Comparison of ENCODE assay signal across 9 mouse cellular contexts in the genomic region with DNA sequence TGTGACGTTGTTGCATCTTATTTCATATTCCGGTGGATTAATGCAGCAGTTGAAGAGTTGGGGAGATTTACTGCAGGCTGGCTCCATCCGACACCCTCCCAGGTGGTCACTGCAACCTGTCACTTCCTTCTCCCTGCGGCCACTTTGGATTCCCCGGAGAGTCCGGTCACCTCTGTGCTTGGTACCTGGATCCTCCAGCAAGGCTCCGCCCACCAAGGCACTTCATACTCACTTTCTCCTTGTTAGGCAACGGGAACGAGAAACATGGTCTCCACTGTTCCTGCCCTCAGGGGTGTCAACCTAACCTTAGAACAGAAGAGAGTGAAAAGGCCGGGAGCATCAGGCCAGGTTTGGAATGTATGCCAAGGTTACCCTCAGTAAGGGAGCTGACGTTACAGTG. TPM values are rescaled to one million over a fixed set of nuclear protein-coding genes. Genes with fewer than 3 reads are reported as not detected.
DNase-seq lines count a peak whose midpoint lies in the region; ATAC-seq and TF ChIP-seq lines count a peak whose summit lies in the region.
"Had no signal": no experiment of that assay in that cellular context is flagged by ENCODE, and none has a peak within 500 bp of the region (broad histone marks: within the 10 kb centered on the region; RNA-seq: fewer than 3 reads in every experiment).

No protein-coding gene starts in this region.

- DNase-seq in layer of hippocampus, adult 8-10 months (ENCODE audit: low spot score in 2 of 2) = peak; percentile 19 to 39
- DNase-seq in layer of hippocampus, adult 18-20 months (ENCODE audit: low spot score in 2 of 2) = no peak
- peak; percentile 56 for DNase-seq in adrenal gland, adult 8-10 months
- DNase-seq in forebrain, embryonic 14.5 days (ENCODE audit: low spot score) = no peak
- no peak for DNase-seq in liver, embryonic 14.5 days (ENCODE audit: low read depth in 3 of 3, low spot score in 3 of 3)
- DNase-seq in left cerebral cortex, postnatal 4 days = no peak

- WGBS in forebrain, embryonic 14.5 days = 20% methylated on average over 11 of the region's 11 CpGs
- WGBS in intestine, embryonic 15.5 days = 14% methylated on average over 11 of the region's 11 CpGs
- WGBS in liver, embryonic 14.5 days (ENCODE audit: insufficient replicate concordance) = 42% methylated on average over 11 of the region's 11 CpGs
- WGBS in neural tube, embryonic 15.5 days = 17% methylated on average over 11 of the region's 11 CpGs

- intact Hi-C loops in left cerebral cortex, postnatal 4 days (cut with DNase I) = no loop called here

- H3K4me2 ChIP-seq in forebrain, embryonic 14.5 days (ENCODE audit: low read length) = peak overlapping the region; percentile 99
- H3K4me2 ChIP-seq in intestine, embryonic 15.5 days (replicated peaks) = peak overlapping the region; percentile 77
- H3K4me2 ChIP-seq in liver, embryonic 14.5 days (ENCODE audit: low read depth) = peak overlapping the region; percentile 100
- peak overlapping the region; percentile 92 for H3K4me2 ChIP-seq in neural tube, embryonic 15.5 days

- H3K9ac ChIP-seq in forebrain, embryonic 14.5 days (ENCODE audit: low read length) = peak overlapping the region; percentile 100
- H3K9ac ChIP-seq in intestine, embryonic 15.5 days = peak overlapping the region; percentile 97
- H3K9ac ChIP-seq in liver, embryonic 14.5 days (replicated peaks) = no peak overlapping the region
- H3K9ac ChIP-seq in neural tube, embryonic 15.5 days (replicated peaks) = peak overlapping the region; percentile 92

- no peak for TF ChIP-seq CTCF in liver, embryonic 14.5 days (IDR thresholded peaks at IDR 0.05; ENCODE audit: low read depth)

- H3K4me3 ChIP-seq in forebrain, embryonic 14.5 days (ENCODE audit: low read depth, low read length) = peak overlapping the region; percentile 100
- peak overlapping the region; percentile 99 for H3K4me3 ChIP-seq in intestine, embryonic 15.5 days (replicated peaks)
- H3K4me3 ChIP-seq in liver, embryonic 14.5 days (ENCODE audit: insufficient read depth in 1 of 2, low read depth in 2 of 2, low read length in 2 of 2) = peak overlapping the region in 1 of 2 experiments; percentile 99; a peak in 2 of 4 replicates
- H3K4me3 ChIP-seq in neural tube, embryonic 15.5 days (replicated peaks) = peak overlapping the region; percentile 98

- TF ChIP-seq EP300 in liver, embryonic 14.5 days (IDR thresholded peaks at IDR 0.05; ENCODE audit: low read depth) = no peak

- ATAC-seq in forebrain, embryonic 14.5 days = no peak
- no peak for ATAC-seq in intestine, embryonic 15.5 days
- no peak for ATAC-seq in liver, embryonic 14.5 days (ENCODE audit: insufficient read depth)
- ATAC-seq in neural tube, embryonic 15.5 days (ENCODE audit: low FRiP score) = no peak

- no peaks in the 10 kb centered on the region for H3K27me3 ChIP-seq in forebrain, embryonic 14.5 days (replicated peaks; ENCODE audit: control insufficient read depth, insufficient read depth, low read length)
- H3K27me3 ChIP-seq in intestine, embryonic 15.5 days (replicated peaks) = no peaks in the 10 kb centered on the region
- H3K27me3 ChIP-seq in liver, embryonic 14.5 days (ENCODE audit: control insufficient read depth, insufficient read depth, low read length) = peaks cover 17% of the 10 kb centered on the region
- no peaks in the 10 kb centered on the region for H3K27me3 ChIP-seq in neural tube, embryonic 15.5 days (replicated peaks)

- no peaks in the 10 kb centered on the region for H3K9me3 ChIP-seq in forebrain, embryonic 14.5 days (replicated peaks; ENCODE audit: control insufficient read depth, low read length)
- H3K9me3 ChIP-seq in intestine, embryonic 15.5 days = no peaks in the 10 kb centered on the region
- H3K9me3 ChIP-seq in liver, embryonic 14.5 days (ENCODE audit: control insufficient read depth, low read length) = no peaks in the 10 kb centered on the region
- H3K9me3 ChIP-seq in neural tube, embryonic 15.5 days (replicated peaks) = no peaks in the 10 kb centered on the region

- H3K4me1 ChIP-seq in forebrain, embryonic 14.5 days (ENCODE audit: control insufficient read depth, insufficient read depth, low read length) = peaks cover 16% of the 10 kb centered on the region
- peaks cover 45% of the 10 kb centered on the region for H3K4me1 ChIP-seq in intestine, embryonic 15.5 days (replicated peaks)
- peaks cover 36 to 51% of the 10 kb centered on the region in 2 experiments for H3K4me1 ChIP-seq in liver, embryonic 14.5 days (replicated peaks; ENCODE audit: control insufficient read depth in 2 of 2, insufficient read depth in 2 of 2, low read length in 1 of 2)
- H3K4me1 ChIP-seq in neural tube, embryonic 15.5 days = peaks cover 46% of the 10 kb centered on the region

- peaks cover 10% of the 10 kb centered on the region for H3K36me3 ChIP-seq in forebrain, embryonic 14.5 days (ENCODE audit: control insufficient read depth, insufficient read depth, low read length)
- no peaks in the 10 kb centered on the region for H3K36me3 ChIP-seq in intestine, embryonic 15.5 days
- H3K36me3 ChIP-seq in liver, embryonic 14.5 days (replicated peaks; ENCODE audit: control insufficient read depth, insufficient read depth, low read depth) = peaks cover 8% of the 10 kb centered on the region
- no peaks in the 10 kb centered on the region; the same call in 1 of the 2 replicates for H3K36me3 ChIP-seq in neural tube, embryonic 15.5 days

- peak overlapping the region; percentile 99 for H3K27ac ChIP-seq in forebrain, embryonic 14.5 days (ENCODE audit: low read depth, low read length)
- peak overlapping the region; percentile 100 for H3K27ac ChIP-seq in intestine, embryonic 15.5 days
- 0 out of 2 replicates have a peak overlapping the region, but pooled peaks have one; percentile 8 for H3K27ac ChIP-seq in liver, embryonic 14.5 days
- H3K27ac ChIP-seq in neural tube, embryonic 15.5 days (replicated peaks) = peak overlapping the region; percentile 100

RNA-seq across cellular contexts. Expression of a gene that starts 2.4 kb away (rescaled TPM):
- 1,000 to 10,000 TPM; 1,218 to 1,398 (median 1,309) TPM for total RNA-seq in layer of hippocampus, adult 8-10 months (2022)
- total RNA-seq in layer of hippocampus, adult 18-20 months (2021) = 1,000 to 10,000 TPM; 1,279 to 1,291 TPM
- 1,000 to 10,000 TPM; 1,100 to 1,474 (median 1,219) TPM for total RNA-seq in adrenal gland, adult 8-10 months (2022)
- 3,852 and 3,863 TPM in 2 replicates for polyA plus RNA-seq in forebrain, embryonic 14.5 days (2014; fragmentation: Nextera tagmentation; extraction: Ambion mirVana)
- 2,607 and 2,658 TPM in 2 replicates for polyA plus RNA-seq in intestine, embryonic 15.5 days (2015; fragmentation: Nextera tagmentation; extraction: Ambion mirVana)
- polyA plus RNA-seq in liver, embryonic 14.5 days (2012; rRNA removed) = 256 and 265 TPM in 2 replicates
- polyA plus RNA-seq in liver, embryonic 14.5 days (2014; fragmentation: Nextera tagmentation; extraction: Ambion mirVana) = 451 and 544 TPM in 2 replicates
- 3,602 and 3,776 TPM in 2 replicates for polyA plus RNA-seq in neural tube, embryonic 15.5 days (2015; fragmentation: Nextera tagmentation; extraction: Ambion mirVana)
- 1,000 to 10,000 TPM; 3,514 to 3,537 TPM for total RNA-seq in left cerebral cortex, postnatal 4 days (2021)

RNA-seq across cellular contexts. Expression of a gene that starts 10.6 kb away (rescaled TPM):
- total RNA-seq in layer of hippocampus, adult 8-10 months (2022) = under 1 TPM in 3 of 4 experiments, not detected in 1; 0.49 to 0.79 (median 0.73) TPM
- total RNA-seq in layer of hippocampus, adult 18-20 months (2021) = under 1 TPM in 1 of 2 experiments, not detected in 1; 0.61 TPM
- total RNA-seq in adrenal gland, adult 8-10 months (2022) = 1 to 10 TPM in 1 of 4 experiments, under 1 TPM in 2, not detected in 1; 0.16 to 1.2 (median 0.42) TPM
- polyA plus RNA-seq in forebrain, embryonic 14.5 days (2014; fragmentation: Nextera tagmentation; extraction: Ambion mirVana) = 0.75 and 1.4 TPM in 2 replicates
- polyA plus RNA-seq in intestine, embryonic 15.5 days (2015; fragmentation: Nextera tagmentation; extraction: Ambion mirVana) = 0.18 TPM in 1 of 2 replicates, not detected in the other
- polyA plus RNA-seq in liver, embryonic 14.5 days (2012; rRNA removed) = not detected in 2 replicates
- polyA plus RNA-seq in liver, embryonic 14.5 days (2014; fragmentation: Nextera tagmentation; extraction: Ambion mirVana) = not detected in 2 replicates
- polyA plus RNA-seq in neural tube, embryonic 15.5 days (2015; fragmentation: Nextera tagmentation; extraction: Ambion mirVana) = 0.64 and 1.4 TPM in 2 replicates
- total RNA-seq in left cerebral cortex, postnatal 4 days (2021) = under 1 TPM; 0.42 to 0.44 TPM
- total RNA-seq: layer of hippocampus, postnatal 10 days had no signal

RNA-seq across cellular contexts. Expression of a gene that starts 27.9 kb away (rescaled TPM):
- total RNA-seq in layer of hippocampus, adult 8-10 months (2022) = 10 to 100 TPM; 16.8 to 19.8 (median 18.7) TPM
- total RNA-seq in layer of hippocampus, adult 18-20 months (2021) = 10 to 100 TPM; 16.7 to 18.4 TPM
- 10 to 100 TPM; 18.4 to 39.6 (median 33.4) TPM for total RNA-seq in adrenal gland, adult 8-10 months (2022)
- polyA plus RNA-seq in forebrain, embryonic 14.5 days (2014; fragmentation: Nextera tagmentation; extraction: Ambion mirVana) = 51.7 and 71.1 TPM in 2 replicates
- polyA plus RNA-seq in intestine, embryonic 15.5 days (2015; fragmentation: Nextera tagmentation; extraction: Ambion mirVana) = 24.2 and 29.4 TPM in 2 replicates
- polyA plus RNA-seq in liver, embryonic 14.5 days (2012; rRNA removed) = 5.3 and 6.3 TPM in 2 replicates
- 4.5 and 5.4 TPM in 2 replicates for polyA plus RNA-seq in liver, embryonic 14.5 days (2014; fragmentation: Nextera tagmentation; extraction: Ambion mirVana)
- 71.6 and 81.5 TPM in 2 replicates for polyA plus RNA-seq in neural tube, embryonic 15.5 days (2015; fragmentation: Nextera tagmentation; extraction: Ambion mirVana)
- total RNA-seq in left cerebral cortex, postnatal 4 days (2021) = 100 to 1,000 TPM in 1 of 2 experiments, 10 to 100 TPM in 1; 94.5 to 100 TPM

Comparison
In these comparisons a context has a peak if more than half of its experiments do, and no peak if none do; other contexts are left out.
1. DNase-seq: peak in layer of hippocampus, adult 8-10 months (2 of 2) and adrenal gland, adult 8-10 months (single experiment); none in layer of hippocampus, adult 18-20 months (0 of 2), forebrain, embryonic 14.5 days (single experiment), liver, embryonic 14.5 days (0 of 3) and left cerebral cortex, postnatal 4 days (single experiment).
2. H3K27ac ChIP-seq: peak in every context shown above with its lines; median percentile 100 in intestine, embryonic 15.5 days; 100 in neural tube, embryonic 15.5 days; 99 in forebrain, embryonic 14.5 days; 8 in liver, embryonic 14.5 days.
3. Peak in every context shown above with its lines, with median percentiles within 50 percentile points of each other: H3K4me2 ChIP-seq.